Mouse (Mus musculus) midbrain, embryonic 11.5 days (tissue): ENCODE measurements around the gene G6pdx. TPM values are rescaled to one million over a fixed set of nuclear protein-coding genes. Genes with fewer than 3 reads are reported as not detected.

ENCODE experiments used
- ATAC-seq: fragments of 200-750 bp; cut with Nextera tagmentation; 2 replicates; pipeline ENCODE4 v1.8.0; 2017; ENCODE audit warnings: moderate TSS enrichment, moderate library complexity; ENCODE audit not compliant: low FRiP score
- DNase-seq: peaks from one replicate; pipeline ENCODE4 v3.0.0; 2015; ENCODE audit warnings: low spot score; ENCODE audit errors: missing footprints
- H3K27ac ChIP-seq: fragments of 300-500 bp; sonication (generic); 2 replicates; pipeline ENCODE4 v1.5.1; 2014; ENCODE audit warnings: low read depth, low read length
- H3K27me3 ChIP-seq: fragments of 300-500 bp; sonication (generic); 2 replicates; pipeline ENCODE4 v1.6.1; 2014; ENCODE audit warnings: mild to moderate bottlenecking, low read length, moderate library complexity, mixed read lengths; ENCODE audit not compliant: control insufficient read depth, insufficient read depth
- H3K36me3 ChIP-seq: fragments of 300-500 bp; sonication (generic); 2 replicates; pipeline ENCODE4 v1.6.1; 2014; ENCODE audit warnings: mild to moderate bottlenecking, low read length, moderate library complexity, mixed read lengths; ENCODE audit not compliant: control insufficient read depth, insufficient read depth
- H3K4me1 ChIP-seq: fragments of 300-500 bp; sonication (generic); 2 replicates; pipeline ENCODE4 v1.6.1; 2014; ENCODE audit warnings: low read length; ENCODE audit not compliant: control insufficient read depth, insufficient read depth
- H3K4me2 ChIP-seq: fragments of 300-500 bp; sonication (generic); 2 replicates; pipeline ENCODE4 v1.6.1; 2014; ENCODE audit warnings: mild to moderate bottlenecking, moderate library complexity
- H3K4me3 ChIP-seq: fragments of 300-500 bp; sonication (generic); 2 replicates; pipeline ENCODE4 v1.5.1; 2014; ENCODE audit warnings: low read depth, low read length
- H3K9ac ChIP-seq: fragments of 300-500 bp; sonication (generic); 2 replicates; pipeline ENCODE4 v1.6.1; 2014; ENCODE audit warnings: low read length
- H3K9me3 ChIP-seq: fragments of 300-500 bp; sonication (generic); 2 replicates; pipeline ENCODE4 v1.6.1; 2016; ENCODE audit warnings: low read length; ENCODE audit not compliant: control insufficient read depth
- WGBS: fragments of 180-500 bp; shearing (Covaris S2); extraction: QIAGEN DNeasy Blood & Tissue Kit; methylation state at CpG from one replicate; pipeline ENCODE4 v1.1.7; 2014; 5-methylcytosine and 5-hydroxymethylcytosine counted together
- polyA plus RNA-seq: library from polyadenylated mRNA; unstranded; fragments of >200 nt; fragmentation: Nextera tagmentation; extraction: Ambion mirVana; gene quantifications from 2 replicates; pipeline ENCODE4 v1.2.1, GENCODE M21; 2014

The G6pdx gene
- polyA plus RNA-seq, 1 experiment from 2014 or later, result 56.2 TPM

- ATAC-seq, result peak; percentile 72
Observed at GRCm38 (mm10) chrX:74413377-74413776, 15.6 kb downstream of the G6pdx start.

GRCm38 (mm10) chrX:74408340-74408739 lies 20.7 kb downstream of the G6pdx start:
- ATAC-seq, result no peak

More at GRCm38 (mm10) chrX:74413377-74413776, 15.6 kb downstream of the G6pdx start:
- no peak overlapping the region for H3K4me2 ChIP-seq
- H3K36me3 ChIP-seq, result no peaks in the 10 kb centered on the region
- H3K9ac ChIP-seq, result no peak overlapping the region
- no peaks in the 10 kb centered on the region for H3K9me3 ChIP-seq
- peak; percentile 91 for DNase-seq
- no peak overlapping the region for H3K27ac ChIP-seq
- no peak overlapping the region for H3K4me3 ChIP-seq
- no peaks in the 10 kb centered on the region for H3K27me3 ChIP-seq
- H3K4me1 ChIP-seq, result no peaks in the 10 kb centered on the region

GRCm38 (mm10) chrX:74400136-74400535 lies 28.9 kb downstream of the G6pdx start:
- Histone ChIP-seq H3K27ac (no peak overlapping the region), H3K4me3 (no peak overlapping the region), H3K36me3 (no peaks in the 10 kb centered on the region), H3K9ac (no peak overlapping the region), H3K4me2 (no peak overlapping the region), H3K27me3 (no peaks in the 10 kb centered on the region), H3K4me1 (no peaks in the 10 kb centered on the region), H3K9me3 (no peaks in the 10 kb centered on the region)
- 81% methylated on average over 3 of the region's 3 CpGs for WGBS
- DNase-seq, result no peak
- no peak for ATAC-seq

More at GRCm38 (mm10) chrX:74408340-74408739, 20.7 kb downstream of the G6pdx start:
- Histone ChIP-seq H3K4me1 (no peaks in the 10 kb centered on the region), H3K27ac (no peak overlapping the region), H3K27me3 (no peaks in the 10 kb centered on the region), H3K36me3 (no peaks in the 10 kb centered on the region), H3K4me3 (no peak overlapping the region), H3K4me2 (no peak overlapping the region), H3K9me3 (no peaks in the 10 kb centered on the region), H3K9ac (no peak overlapping the region)
- WGBS, result 47% methylated on average over 2 of the region's 2 CpGs
- no peak for DNase-seq

- Histone ChIP-seq H3K36me3 (no peaks in the 10 kb centered on the region), H3K4me2 (peak within 1 kb of the TSS; percentile 56), H3K4me1 (no peaks in the 10 kb centered on the region), H3K9ac (peak within 1 kb of the TSS; percentile 70), H3K4me3 (peak within 1 kb of the TSS; percentile 46), H3K9me3 (no peaks in the 10 kb centered on the region), H3K27me3 (no peaks in the 10 kb centered on the region), H3K27ac (peak within 1 kb of the TSS; percentile 30; the same call in 1 of the 2 replicates)
- ATAC-seq (peak; percentile 100), DNase-seq (peak; percentile 95)
- WGBS, result 22% methylated on average over 30 of the region's 30 CpGs
Observed at GRCm38 (mm10) chrX:74392535-74393443, 36.2 kb downstream of the G6pdx start, which contains the start of the genes Fam3a and Ikbkg. Fam3a (minus strand) TSS chrX:74393272. Ikbkg (plus strand) TSS chrX:74393290.

- Histone ChIP-seq H3K4me2 (no peak overlapping the region), H3K27ac (no peak overlapping the region), H3K4me3 (no peak overlapping the region), H3K4me1 (no peaks in the 10 kb centered on the region), H3K9me3 (no peaks in the 10 kb centered on the region), H3K36me3 (no peaks in the 10 kb centered on the region), H3K27me3 (no peaks in the 10 kb centered on the region), H3K9ac (no peak overlapping the region)
- ATAC-seq, result no peak
- no peak for DNase-seq
Observed at GRCm38 (mm10) chrX:74388153-74388552, 40.8 kb downstream of the G6pdx start.

GRCm38 (mm10) chrX:74384451-74384850 lies 44.5 kb downstream of the G6pdx start:
- no peak overlapping the region for H3K9ac ChIP-seq
- no peak for DNase-seq

GRCm38 (mm10) chrX:74372888-74373549 lies 56.0 kb downstream of the G6pdx start, which contains the start of the genes Ubl4a and Slc10a3:
Ubl4a (minus strand) TSS chrX:74373218.
Slc10a3 (minus strand) TSS chrX:74373349.
- peak within 1 kb of the TSS; percentile 32 for H3K4me3 ChIP-seq
- WGBS, result 16% methylated on average over 32 of the region's 32 CpGs
- no peak within 1 kb of the TSS for H3K27ac ChIP-seq

More at GRCm38 (mm10) chrX:74384451-74384850, 44.5 kb downstream of the G6pdx start:
- no peaks in the 10 kb centered on the region for H3K27me3 ChIP-seq
- H3K4me1 ChIP-seq, result no peaks in the 10 kb centered on the region
- no peaks in the 10 kb centered on the region for H3K36me3 ChIP-seq
- ATAC-seq, result no peak
- no peaks in the 10 kb centered on the region for H3K9me3 ChIP-seq
- H3K4me2 ChIP-seq, result no peak overlapping the region
- no peak overlapping the region for H3K27ac ChIP-seq
- WGBS, result 88% methylated on average over 2 of the region's 2 CpGs
- H3K4me3 ChIP-seq, result no peak overlapping the region

GRCm38 (mm10) chrX:74368209-74368909 lies 60.6 kb downstream of the G6pdx start:
- Histone ChIP-seq H3K9ac (peak overlapping the region; percentile 76), H3K4me1 (peaks cover 6% of the 10 kb centered on the region), H3K27me3 (no peaks in the 10 kb centered on the region), H3K36me3 (no peaks in the 10 kb centered on the region), H3K4me3 (peak overlapping the region; percentile 59), H3K4me2 (peak overlapping the region; percentile 61), H3K27ac (no peak overlapping the region; the same call in 1 of the 2 replicates), H3K9me3 (no peaks in the 10 kb centered on the region)
- DNase-seq, result peak; percentile 93
- 21% methylated on average over 41 of the region's 49 CpGs for WGBS
- peak; percentile 82 for ATAC-seq

More at GRCm38 (mm10) chrX:74372888-74373549, 56.0 kb downstream of the G6pdx start, which contains the start of the genes Ubl4a and Slc10a3:
- peak; percentile 93 for DNase-seq
- peak; percentile 93 for ATAC-seq
- H3K9me3 ChIP-seq, result no peaks in the 10 kb centered on the region
- H3K27me3 ChIP-seq, result no peaks in the 10 kb centered on the region
- no peaks in the 10 kb centered on the region for H3K36me3 ChIP-seq
- H3K4me2 ChIP-seq, result peak within 1 kb of the TSS; percentile 52
- H3K4me1 ChIP-seq, result no peaks in the 10 kb centered on the region; the same call in 1 of the 2 replicates
- peak within 1 kb of the TSS; percentile 57 for H3K9ac ChIP-seq
